Mouse (Mus musculus) thymus, postnatal 4 days (tissue): Measurements from ENCODE around the gene Ahdc1.
A peak's percentile ranks its signal among the peaks of the same experiment; 100 is the strongest.
"Not testable (repeated sequence)": the region's sequence is repeated elsewhere in the genome, so short reads cannot be mapped to it uniquely, and the experiment has no call there.

Experiments
- DNase-seq: peaks from one replicate; pipeline ENCODE4 v3.0.0; 2021

Ahdc1 gene

GRCm38 (mm10) chr4:132997469-132998237 lies 13.4 kb upstream of the Ahdc1 start:
- no peak for DNase-seq

GRCm38 (mm10) chr4:133002896-133003295 lies 8.2 kb upstream of the Ahdc1 start:
- DNase-seq, result no peak

GRCm38 (mm10) chr4:133003316-133004018 lies 7.6 kb upstream of the Ahdc1 start:
- no peak for DNase-seq

DNA sequence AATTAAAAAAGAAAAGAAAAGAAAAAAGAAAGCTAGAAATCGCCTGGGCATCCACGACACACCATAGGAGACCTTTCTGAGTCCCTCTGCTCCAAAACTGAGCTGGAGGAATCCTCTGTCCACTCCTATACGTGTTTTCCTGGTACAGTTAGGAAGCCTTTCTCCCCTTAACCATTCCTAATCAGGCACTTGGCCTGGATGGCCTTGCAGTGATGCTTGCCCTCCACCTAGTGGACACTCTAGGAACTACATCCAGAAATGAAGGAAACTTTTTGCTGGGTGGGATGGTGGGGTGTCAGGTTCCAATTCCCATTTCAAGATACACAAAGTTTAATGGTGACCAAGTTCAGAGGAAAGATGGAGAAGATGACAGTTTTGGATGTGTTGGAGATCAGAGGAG lies 5.8 kb upstream of the Ahdc1 start:
- peak; percentile 77 for DNase-seq

- DNase-seq, result not testable (repeated sequence)
These were observed 5.1 kb upstream of the Ahdc1 start for GRCm38 (mm10) chr4:133005885-133006451.

DNA sequence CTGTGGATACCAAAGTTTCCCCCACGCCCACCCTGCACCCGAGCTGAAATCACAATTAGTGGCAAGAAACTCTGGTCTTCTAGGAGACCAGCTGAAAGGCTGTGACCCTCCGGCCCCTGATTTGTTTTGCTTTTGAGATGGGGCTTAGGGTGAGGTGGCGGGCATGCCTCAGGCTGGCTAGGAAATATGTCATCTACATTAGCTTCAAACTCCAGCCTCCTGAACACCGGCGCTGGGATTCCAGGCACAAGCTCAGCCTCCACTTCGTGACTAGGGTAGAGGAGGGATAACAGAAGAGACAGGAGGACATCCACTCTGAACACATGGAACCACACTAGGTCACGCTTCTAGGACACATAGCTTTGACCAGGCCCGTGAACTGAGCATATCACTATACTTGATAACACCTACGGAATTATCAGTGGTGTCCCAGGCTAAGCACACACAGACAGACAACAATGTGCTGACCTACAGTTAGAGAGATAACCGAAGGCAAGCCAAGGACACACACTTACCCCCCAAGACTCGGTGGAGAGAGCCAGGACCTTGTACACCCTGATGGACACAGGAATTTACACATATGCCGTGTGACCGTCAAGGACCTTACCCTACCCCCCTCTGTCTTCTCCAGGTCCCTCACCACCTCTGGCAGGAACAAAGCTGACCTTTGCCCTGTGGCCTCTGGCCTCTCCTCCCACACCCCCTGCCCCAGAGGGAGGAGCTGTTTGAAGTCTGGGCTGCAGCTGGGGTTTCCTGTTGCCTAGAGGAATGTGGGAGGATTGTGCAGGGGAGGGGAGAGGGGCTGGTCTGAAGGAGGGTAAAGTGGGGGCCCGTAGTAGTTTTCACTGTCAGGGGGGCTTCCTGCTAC lies 3.3 kb upstream of the Ahdc1 start:
- DNase-seq, result no peak

DNA sequence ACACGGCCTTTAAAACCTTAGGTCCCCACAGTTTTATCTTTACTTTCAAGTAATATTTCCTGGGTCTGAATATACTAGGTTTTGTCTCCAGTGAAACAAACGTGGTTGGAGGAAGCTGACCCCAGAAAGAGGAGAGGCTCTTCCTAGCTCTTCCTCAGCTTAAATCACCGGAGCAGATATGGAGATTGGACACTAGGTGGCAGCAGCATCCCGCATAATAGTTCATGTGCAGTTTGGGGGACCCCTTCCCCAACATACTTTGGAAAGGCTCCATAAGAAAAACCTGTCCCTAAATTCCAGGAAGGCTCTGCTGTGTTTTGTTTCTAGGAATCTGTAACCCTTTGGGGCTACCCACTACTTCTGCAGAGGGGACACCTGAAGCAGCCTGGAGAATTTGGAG lies 1.9 kb upstream of the Ahdc1 start:
- peak; percentile 84 for DNase-seq

DNA sequence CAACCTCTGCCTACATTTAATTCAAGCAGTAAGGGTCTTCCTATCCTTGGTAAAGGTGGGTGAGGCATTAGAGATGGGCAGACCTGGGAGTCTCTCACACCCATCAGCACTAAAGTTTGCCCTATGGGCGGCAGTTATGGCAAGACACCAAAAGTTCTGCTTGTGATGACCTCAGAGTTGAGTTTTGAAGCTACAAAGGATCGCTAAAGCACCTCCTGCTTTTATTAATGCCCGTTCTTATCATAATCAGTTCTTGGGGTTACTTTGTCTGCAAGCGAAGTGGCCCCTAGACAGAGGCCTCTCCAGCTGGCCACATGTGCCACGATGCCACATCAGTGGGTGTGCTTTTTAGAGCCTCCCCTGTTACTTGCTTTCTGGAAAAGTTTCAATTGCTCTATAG lies 1.4 kb upstream of the Ahdc1 start:
- no peak for DNase-seq

DNA sequence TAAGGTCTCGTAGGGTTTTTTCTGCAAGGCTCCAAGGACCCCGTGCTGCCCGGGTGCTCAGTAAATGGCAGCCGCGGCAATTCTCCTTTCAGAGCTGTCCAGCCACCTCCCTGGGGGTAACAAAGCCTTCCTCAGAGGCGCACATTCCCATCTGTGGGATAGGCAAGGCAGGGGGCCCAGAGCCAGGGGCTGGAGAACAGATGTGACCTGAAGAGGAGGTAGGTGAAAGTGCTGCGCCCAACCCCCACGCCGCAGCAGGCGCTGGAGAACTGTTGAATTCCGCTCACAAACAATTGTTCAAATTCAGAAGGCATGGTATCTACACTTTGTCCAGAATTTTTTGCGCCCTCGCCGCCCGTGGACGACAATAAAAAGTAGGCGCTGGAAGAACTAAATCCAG lies 449 bp upstream of the Ahdc1 start:
- DNase-seq, result peak; percentile 68

DNA sequence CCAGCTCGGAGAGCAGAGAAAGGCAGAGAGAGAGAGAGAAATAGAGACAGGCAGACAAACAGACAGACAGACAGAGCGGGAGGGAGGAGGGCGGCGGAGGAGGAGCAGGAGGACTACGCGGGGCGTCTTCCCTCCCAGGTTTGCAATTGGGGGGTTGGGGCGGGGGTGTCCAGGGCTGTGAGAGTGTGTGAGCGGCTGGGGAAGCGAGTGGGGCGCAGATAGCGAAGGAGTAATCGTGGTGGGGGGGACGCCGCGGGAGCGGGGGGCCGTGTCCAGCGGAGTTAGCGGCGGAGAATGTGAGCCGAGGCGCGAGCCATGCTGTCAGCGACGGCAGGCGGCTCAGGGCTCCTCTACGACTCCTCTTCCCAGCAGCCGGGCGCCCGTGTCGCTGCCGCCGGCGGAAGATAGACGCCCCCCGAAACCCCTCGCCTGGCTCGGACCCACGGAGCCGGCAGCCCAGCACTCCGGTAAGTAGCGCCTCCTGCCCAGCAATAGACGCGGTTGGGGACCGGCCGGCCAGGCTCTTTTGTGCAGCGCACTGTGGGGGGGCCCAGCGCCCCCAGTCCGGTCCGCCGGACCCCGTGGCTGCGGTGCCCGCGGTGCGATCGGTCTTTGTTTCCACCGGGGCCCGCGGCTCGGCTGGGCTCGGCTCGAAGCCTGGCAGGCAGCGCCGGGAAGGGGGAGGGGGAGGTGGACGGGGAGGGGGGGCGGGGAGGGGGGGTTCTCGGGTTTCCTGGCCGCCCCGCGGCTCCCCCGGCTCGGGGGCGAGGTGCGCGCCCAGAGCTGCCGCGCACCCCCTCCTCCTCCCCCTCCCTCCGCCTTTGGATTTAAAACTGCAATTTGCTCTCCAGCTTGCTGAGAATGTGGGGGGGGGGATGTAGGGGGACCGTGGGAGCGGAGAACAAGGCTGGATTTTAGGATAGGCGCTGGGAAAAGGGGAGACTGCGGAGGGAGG lies 1.0 kb downstream of the Ahdc1 start:
- DNase-seq, result peak; percentile 81

DNA sequence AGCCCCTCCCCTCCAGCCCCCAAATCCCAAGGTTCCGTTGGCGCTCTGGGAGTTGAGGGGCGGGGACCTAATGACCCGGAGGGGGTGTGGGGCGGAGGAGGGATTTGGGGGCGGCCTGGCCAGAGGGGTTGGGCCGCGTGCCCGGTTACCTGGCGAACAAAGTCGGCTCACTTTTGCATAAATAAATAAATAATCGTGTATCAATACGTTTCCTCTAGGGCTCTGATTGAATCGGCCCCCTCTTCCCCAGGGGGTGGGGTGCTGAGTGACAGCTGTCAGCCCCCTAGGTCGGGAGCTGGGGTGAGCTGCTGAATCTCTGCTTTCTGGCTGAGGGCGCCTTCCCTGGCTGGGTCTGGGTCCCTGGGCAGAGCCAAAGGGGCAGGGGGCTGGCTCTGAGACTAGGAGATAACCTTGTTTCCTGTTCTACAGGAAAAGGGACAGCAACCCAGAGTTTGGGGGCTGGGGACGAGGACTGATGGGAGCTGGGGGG lies 1.8 kb downstream of the Ahdc1 start:
- DNase-seq, result peak; percentile 69

GRCm38 (mm10) chr4:133013266-133013891 lies 2.3 kb downstream of the Ahdc1 start:
- peak; percentile 57 for DNase-seq

DNA sequence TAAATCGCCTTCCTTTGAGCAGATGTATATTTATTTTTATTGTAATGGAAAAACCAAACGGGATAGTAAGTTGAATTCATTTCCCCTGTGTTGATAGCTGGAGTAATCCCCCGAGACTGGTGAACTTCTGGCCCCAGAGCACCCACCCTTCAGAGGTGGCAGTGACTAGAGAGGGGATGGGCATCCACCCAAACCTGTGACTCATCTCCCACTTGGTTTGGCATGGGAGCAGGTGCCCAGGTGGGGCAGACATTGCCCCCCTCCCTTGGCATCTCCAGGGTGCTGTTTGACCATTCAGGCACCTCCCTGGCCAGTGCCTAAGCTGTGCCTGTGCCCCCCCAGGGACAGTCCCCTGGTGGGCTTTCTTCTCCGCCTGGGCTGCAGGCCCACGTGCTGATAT lies 3.0 kb downstream of the Ahdc1 start:
- DNase-seq, result peak; percentile 35

- DNase-seq, result no peak
These were observed 4.0 kb downstream of the Ahdc1 start for GRCm38 (mm10) chr4:133014896-133015709.

DNA sequence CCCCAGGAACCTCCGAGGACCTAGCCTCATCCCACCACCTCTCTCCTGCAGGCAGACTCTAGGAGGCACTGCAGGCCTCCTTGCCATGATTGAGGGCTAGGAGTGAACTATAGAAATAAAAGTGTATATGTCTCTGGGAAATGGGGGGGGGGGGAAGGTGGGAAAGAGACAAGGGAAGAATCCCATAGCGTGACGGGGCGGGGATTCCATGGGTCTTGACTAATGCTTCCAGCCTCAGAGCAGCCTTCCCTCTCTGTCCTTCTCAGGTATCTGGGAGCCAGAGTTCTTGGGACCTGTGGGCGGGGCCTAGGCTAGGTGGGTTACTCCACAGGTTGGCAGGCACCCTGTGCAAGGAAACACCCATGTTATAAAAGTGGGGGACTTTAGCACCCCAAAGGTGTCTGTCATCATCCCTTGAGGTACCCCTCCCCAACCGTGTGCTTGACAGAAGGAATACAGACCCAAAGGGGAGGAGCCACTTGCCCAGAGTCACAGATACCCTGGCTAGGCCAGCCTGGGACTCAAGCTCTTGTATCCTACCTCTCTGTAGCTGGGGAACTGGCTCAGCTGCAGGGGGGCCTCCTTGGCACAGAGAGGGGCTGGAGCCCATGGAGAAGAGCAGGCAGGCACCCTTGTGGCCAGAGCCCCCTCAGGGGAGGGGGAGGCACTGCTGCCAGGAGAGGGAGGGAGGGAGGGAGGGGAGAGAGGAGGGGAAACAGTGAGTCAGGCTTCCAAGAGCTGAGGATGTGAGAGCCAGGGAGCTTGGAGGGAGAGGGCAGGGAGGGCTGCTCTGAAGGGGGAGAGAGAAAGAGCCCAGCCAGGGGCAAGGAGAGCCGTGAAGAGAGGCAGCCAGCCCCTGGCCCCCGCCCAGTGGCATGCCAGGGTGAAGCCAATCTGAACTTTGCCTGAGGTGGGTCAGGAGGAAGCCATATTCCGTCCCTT lies 4.9 kb downstream of the Ahdc1 start:
- DNase-seq, result peak; percentile 39

GRCm38 (mm10) chr4:133016677-133017415 lies 5.8 kb downstream of the Ahdc1 start:
- peak; percentile 41 for DNase-seq

GRCm38 (mm10) chr4:133017597-133018262 lies 6.7 kb downstream of the Ahdc1 start:
- DNase-seq, result no peak
